Mouse (Mus musculus) bone marrow, adult 2 months (tissue): ENCODE data around the gene Hmox2.

Experiments
- CTCF ChIP-seq: fragments of 200-500 bp; IDR thresholded peaks from 2 replicates; pipeline ENCODE4 v1.5.1; 2011; ENCODE audit warnings: low read length, control low read depth; ENCODE audit not compliant: control insufficient read depth, insufficient read depth
- POLR2A ChIP-seq: fragments of 200-500 bp; IDR thresholded peaks from 2 replicates; pipeline ENCODE4 v1.6.1; 2011; ENCODE audit warnings: low read depth, mild to moderate bottlenecking, control low read depth, low read length, borderline replicate concordance; ENCODE audit not compliant: control insufficient read depth

DNA sequence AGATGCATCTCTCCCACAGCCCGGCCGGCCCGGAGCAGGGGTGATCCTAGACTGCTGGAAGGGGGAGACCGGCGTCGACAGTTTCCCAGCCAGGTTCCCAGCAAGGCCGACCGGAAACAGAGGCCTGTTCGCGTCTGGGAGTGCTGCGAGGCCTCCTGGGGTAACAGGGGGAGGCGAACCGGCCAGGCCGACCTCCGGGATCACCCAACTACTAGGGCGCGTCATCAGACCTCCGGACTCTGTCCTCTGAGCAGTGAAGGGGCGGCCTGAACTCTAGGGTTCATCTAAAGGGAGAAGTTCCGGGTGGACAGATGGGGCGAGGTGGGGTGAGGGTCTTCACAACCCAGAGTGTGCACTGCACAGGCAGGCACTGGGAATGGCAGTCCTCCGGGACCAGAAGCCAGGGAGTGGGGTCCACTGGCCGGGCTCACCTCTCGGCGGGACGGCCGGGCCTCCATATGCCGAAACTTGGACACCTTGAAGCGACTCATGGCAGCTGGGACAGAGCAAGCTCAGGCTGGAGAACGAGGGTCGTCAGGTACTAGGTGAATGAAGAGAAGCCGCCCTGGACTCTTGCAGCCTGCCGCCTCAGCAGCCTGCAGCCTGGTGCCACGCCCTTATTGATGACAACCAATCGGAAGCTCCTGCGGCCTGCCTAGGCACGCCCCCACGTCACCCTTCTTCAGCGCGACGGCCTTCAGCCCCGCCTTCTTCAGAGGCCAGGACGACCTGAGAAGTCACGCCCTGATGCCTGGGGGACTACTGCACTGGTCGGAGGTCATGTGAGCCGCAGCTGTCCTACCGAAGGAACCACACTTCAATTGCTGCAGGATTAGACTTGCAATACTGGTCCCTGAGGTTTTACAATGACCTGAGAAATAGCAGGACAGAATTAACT is 46.8 kb upstream of the Hmox2 start, which contains the start of gene Coro7:
- TF ChIP-seq POLR2A (peak; percentile 87; the same call in 1 of the 2 replicates), CTCF (no peak)
